Mouse (Mus musculus) layer of hippocampus, postnatal 14 days (tissue): ENCODE data around the gene D16Ertd472e. TPM values are rescaled to one million over a fixed set of nuclear protein-coding genes. Genes with fewer than 3 reads are reported as not detected.

Experiments
- DNase-seq, 2 experiments: peaks; one replicate each; pipeline ENCODE4 v3.0.0; 2021 to 2022; ENCODE audit warnings: low spot score in 2 of 2, mixed read lengths in 1 of 2
- long read RNA-seq, 2 experiments: library from polyadenylated mRNA; stranded (forward); transcript quantifications; one replicate each; pipeline ENCODE4 v2.0.0; 2021
- total RNA-seq, 2 experiments: library from RNA; stranded (reverse); gene quantifications; 2 replicates each; pipeline ENCODE4 v1.2.3; 2021

The D16Ertd472e gene
- 10 to 100 TPM in 1 of 2 experiments, 1 to 10 TPM in 1; 9.5 to 10.9 TPM for total RNA-seq
- long read RNA-seq, experiment 1, partial matches to known transcripts = 1 of 4 reads
- long read RNA-seq, experiment 1, other reads (novel, unspliced or antisense) = 1 of 4 reads
- long read RNA-seq, experiment 2, full-length matches to known transcripts = 1 of 7 reads
- long read RNA-seq, experiment 2, partial matches to known transcripts = 3 of 7 reads
- long read RNA-seq, experiment 2, other reads (novel, unspliced or antisense) = 3 of 7 reads

GRCm38 (mm10) chr16:78576478-78577084, at the start of gene D16Ertd472e:
TSS of gene D16Ertd472e (minus strand) at chr16:78576708.
- DNase-seq = peak; percentile 85 to 87

GRCm38 (mm10) chr16:78622755-78623154, 46.2 kb upstream of the D16Ertd472e start:
- DNase-seq = no peak

- DNase-seq = no peak
These were observed 42.9 kb upstream of the D16Ertd472e start for GRCm38 (mm10) chr16:78619386-78619785.

- no peak for DNase-seq
These were observed 41.4 kb upstream of the D16Ertd472e start for GRCm38 (mm10) chr16:78617757-78618532.

- DNase-seq = no peak
These were observed 29.7 kb upstream of the D16Ertd472e start for GRCm38 (mm10) chr16:78606202-78606601.

- DNase-seq = no peak
These were observed 22.4 kb upstream of the D16Ertd472e start for GRCm38 (mm10) chr16:78598919-78599318.

GRCm38 (mm10) chr16:78596381-78596780, 19.9 kb upstream of the D16Ertd472e start:
- DNase-seq = no peak

- no peak for DNase-seq
These were observed 19.3 kb upstream of the D16Ertd472e start for GRCm38 (mm10) chr16:78595821-78596220.

GRCm38 (mm10) chr16:78594154-78594553, 17.6 kb upstream of the D16Ertd472e start:
- no peak for DNase-seq

- DNase-seq = no peak
These were observed 14.6 kb upstream of the D16Ertd472e start for GRCm38 (mm10) chr16:78591130-78591529.

GRCm38 (mm10) chr16:78588821-78589220, 12.3 kb upstream of the D16Ertd472e start:
- DNase-seq = no peak

GRCm38 (mm10) chr16:78586621-78587020, 10.1 kb upstream of the D16Ertd472e start:
- DNase-seq = no peak

GRCm38 (mm10) chr16:78585664-78586397, 9.3 kb upstream of the D16Ertd472e start:
- no peak for DNase-seq

GRCm38 (mm10) chr16:78585163-78585562, 8.7 kb upstream of the D16Ertd472e start:
- no peak for DNase-seq

- DNase-seq = no peak
These were observed 7.5 kb upstream of the D16Ertd472e start for GRCm38 (mm10) chr16:78583968-78584367.

GRCm38 (mm10) chr16:78580387-78580786, 3.9 kb upstream of the D16Ertd472e start:
- no peak for DNase-seq

GRCm38 (mm10) chr16:78579386-78579785, 2.9 kb upstream of the D16Ertd472e start:
- no peak for DNase-seq

GRCm38 (mm10) chr16:78577085-78577671, 670 bp upstream of the D16Ertd472e start:
- DNase-seq = no peak

- DNase-seq = no peak
These were observed 543 bp downstream of the D16Ertd472e start for GRCm38 (mm10) chr16:78575852-78576477.

- DNase-seq = no peak
These were observed 1.2 kb downstream of the D16Ertd472e start for GRCm38 (mm10) chr16:78575190-78575851.
